Mouse (Mus musculus) olfactory bulb, adult 2 months (tissue): ENCODE results near the gene 1700025B11Rik.

Experiments used
- CTCF ChIP-seq: fragments of 200-500 bp; IDR thresholded peaks from 2 replicates; pipeline ENCODE4 v1.5.1; 2012; ENCODE audit warnings: low read depth, mild to moderate bottlenecking, low read length, moderate library complexity; ENCODE audit not compliant: insufficient read depth
- POLR2A ChIP-seq: fragments of 200-500 bp; IDR thresholded peaks from 2 replicates; pipeline ENCODE4 v1.6.1; 2012; ENCODE audit warnings: mild to moderate bottlenecking, low read depth, low read length, moderate library complexity; ENCODE audit not compliant: insufficient read depth

DNA sequence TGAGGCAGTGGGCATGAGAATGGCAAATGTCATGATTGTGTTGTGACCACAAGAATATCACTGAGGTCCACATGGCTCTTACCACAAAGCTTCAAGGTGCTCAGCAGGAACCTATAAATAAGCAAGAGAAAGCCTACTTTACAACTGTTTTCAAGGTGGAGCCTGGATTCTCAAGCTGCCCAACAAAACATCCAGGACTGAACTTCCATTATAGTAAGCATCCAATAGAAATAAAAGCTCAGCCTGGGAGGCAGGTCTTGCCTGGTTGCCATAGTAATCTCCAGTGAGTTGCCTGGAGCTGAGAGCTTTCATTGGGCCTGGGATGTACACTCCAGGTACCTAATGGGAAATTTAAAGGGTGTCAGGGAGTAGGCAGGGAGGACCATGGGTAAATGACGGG is 37.3 kb upstream of the 1700025B11Rik start, which contains the start of gene Gm36245:
- TF ChIP-seq CTCF (no peak), POLR2A (no peak)
